ENCODE assay signal across 30 mouse cellular contexts in genomic region chr4:8984059-8984606, GRCm38 (mm10).
DNase-seq lines count a peak whose midpoint lies in the region; ATAC-seq and TF ChIP-seq lines count a peak whose summit lies in the region.
"Had no signal": no experiment of that assay in that cellular context is flagged by ENCODE, and none has a peak within 500 bp of the region (broad histone marks: within the 10 kb centered on the region; RNA-seq: fewer than 3 reads in every experiment).

No protein-coding gene starts in this region.

- TF ChIP-seq CTCF in intestine, postnatal 0 days (IDR thresholded peaks at IDR 0.05; ENCODE audit: low read depth): no peak
- TF ChIP-seq CTCF in lung, postnatal 0 days (IDR thresholded peaks at IDR 0.05): no peak
- no peak for TF ChIP-seq CTCF in stomach, postnatal 0 days (IDR thresholded peaks at IDR 0.05; ENCODE audit: low read depth)

- no peaks in the 10 kb centered on the region for H3K9me3 ChIP-seq in intestine, embryonic 16.5 days (ENCODE audit: control insufficient read depth, low read length)
- no peaks in the 10 kb centered on the region for H3K9me3 ChIP-seq in intestine, postnatal 0 days (ENCODE audit: control insufficient read depth)
- no peaks in the 10 kb centered on the region for H3K9me3 ChIP-seq in lung, embryonic 15.5 days
- no peaks in the 10 kb centered on the region for H3K9me3 ChIP-seq in lung, postnatal 0 days (ENCODE audit: low read length)
- H3K9me3 ChIP-seq in stomach, postnatal 0 days (ENCODE audit: control insufficient read depth, low read length): no peaks in the 10 kb centered on the region
- H3K9me3 ChIP-seq: embryonic facial prominence, embryonic 13.5 days; embryonic facial prominence, embryonic 15.5 days; forebrain, embryonic 10.5 days; forebrain, embryonic 12.5 days; G1E had no signal

- no peak overlapping the region for H3K9ac ChIP-seq in intestine, embryonic 16.5 days (ENCODE audit: low read depth, low read length)
- no peak overlapping the region for H3K9ac ChIP-seq in intestine, postnatal 0 days (ENCODE audit: low read depth, low read length)
- no peak overlapping the region for H3K9ac ChIP-seq in lung, embryonic 15.5 days
- H3K9ac ChIP-seq in lung, postnatal 0 days (replicated peaks; ENCODE audit: low read depth): no peak overlapping the region
- H3K9ac ChIP-seq in stomach, postnatal 0 days (ENCODE audit: low read length): no peak overlapping the region
- H3K9ac ChIP-seq: embryonic facial prominence, embryonic 13.5 days; embryonic facial prominence, embryonic 15.5 days; forebrain, embryonic 12.5 days had no signal

- no peaks in the 10 kb centered on the region for H3K27me3 ChIP-seq in intestine, embryonic 16.5 days (replicated peaks; ENCODE audit: control insufficient read depth, insufficient read depth, low read length)
- no peaks in the 10 kb centered on the region for H3K27me3 ChIP-seq in intestine, postnatal 0 days (replicated peaks; ENCODE audit: control insufficient read depth, insufficient read depth, low read length)
- H3K27me3 ChIP-seq in lung, embryonic 15.5 days: peaks cover 7% of the 10 kb centered on the region; the same call in 1 of the 2 replicates
- no peaks in the 10 kb centered on the region for H3K27me3 ChIP-seq in lung, postnatal 0 days (replicated peaks; ENCODE audit: insufficient read depth, low read length)
- no peaks in the 10 kb centered on the region for H3K27me3 ChIP-seq in stomach, postnatal 0 days (ENCODE audit: control insufficient read depth, insufficient read depth, low read length)
- H3K27me3 ChIP-seq: CH12.LX, Patski had no signal

- ATAC-seq in intestine, embryonic 16.5 days: peak; percentile 33; the same call in 1 of the 2 replicates
- ATAC-seq in intestine, postnatal 0 days: no peak
- peak; percentile 81; the same call in 1 of the 2 replicates for ATAC-seq in lung, embryonic 15.5 days (ENCODE audit: borderline replicate concordance, extremely low read depth, low FRiP score, low TSS enrichment)
- ATAC-seq in lung, postnatal 0 days: no peak
- ATAC-seq in stomach, postnatal 0 days (ENCODE audit: low FRiP score, low TSS enrichment): peak; percentile 72
- ATAC-seq: activated CD4-positive, CD25-positive, alpha-beta regulatory T cell, adult 4 months; CD4-positive, CD25-positive, alpha-beta regulatory T cell, adult 4 months; forebrain, embryonic 14.5 days; Patski had no signal

- no peak overlapping the region for H3K4me2 ChIP-seq in intestine, embryonic 16.5 days (ENCODE audit: low read depth, low read length)
- no peak overlapping the region for H3K4me2 ChIP-seq in intestine, postnatal 0 days (replicated peaks; ENCODE audit: low read depth)
- no peak overlapping the region for H3K4me2 ChIP-seq in lung, embryonic 15.5 days
- H3K4me2 ChIP-seq in lung, postnatal 0 days (replicated peaks; ENCODE audit: low read depth, low read length): no peak overlapping the region
- no peak overlapping the region for H3K4me2 ChIP-seq in stomach, postnatal 0 days (replicated peaks; ENCODE audit: low read depth)
- H3K4me2 ChIP-seq: embryonic facial prominence, embryonic 13.5 days; embryonic facial prominence, embryonic 15.5 days; forebrain, embryonic 12.5 days had no signal

- no peak overlapping the region for H3K27ac ChIP-seq in intestine, embryonic 16.5 days (ENCODE audit: low read length)
- H3K27ac ChIP-seq in intestine, postnatal 0 days (ENCODE audit: low read depth, low read length): no peak overlapping the region
- H3K27ac ChIP-seq in lung, embryonic 15.5 days: no peak overlapping the region
- H3K27ac ChIP-seq in lung, postnatal 0 days (ENCODE audit: low read length): no peak overlapping the region
- no peak overlapping the region for H3K27ac ChIP-seq in stomach, postnatal 0 days (replicated peaks)
- H3K27ac ChIP-seq: embryonic facial prominence, embryonic 13.5 days; embryonic facial prominence, embryonic 15.5 days; forebrain, embryonic 10.5 days; forebrain, embryonic 12.5 days had no signal

- H3K4me1 ChIP-seq in intestine, embryonic 16.5 days (ENCODE audit: control insufficient read depth, insufficient read depth, low read length): peaks cover 6% of the 10 kb centered on the region; the same call in 1 of the 2 replicates
- H3K4me1 ChIP-seq in intestine, postnatal 0 days (replicated peaks; ENCODE audit: control insufficient read depth, insufficient read depth, low read length): no peaks in the 10 kb centered on the region
- peaks cover 33% of the 10 kb centered on the region for H3K4me1 ChIP-seq in lung, embryonic 15.5 days
- no peaks in the 10 kb centered on the region for H3K4me1 ChIP-seq in lung, postnatal 0 days (ENCODE audit: insufficient read depth, low read depth, low read length)
- H3K4me1 ChIP-seq in stomach, postnatal 0 days (replicated peaks; ENCODE audit: control insufficient read depth, insufficient read depth): 0 out of 2 replicates have a peak, but pooled peaks cover 2% of the 10 kb centered on the region

- H3K36me3 ChIP-seq in intestine, embryonic 16.5 days (ENCODE audit: control insufficient read depth, insufficient read depth, low read length): no peaks in the 10 kb centered on the region
- H3K36me3 ChIP-seq in intestine, postnatal 0 days (ENCODE audit: control insufficient read depth, insufficient read depth): no peaks in the 10 kb centered on the region
- no peaks in the 10 kb centered on the region for H3K36me3 ChIP-seq in lung, embryonic 15.5 days
- no peaks in the 10 kb centered on the region for H3K36me3 ChIP-seq in lung, postnatal 0 days (ENCODE audit: insufficient read depth, low read length)
- H3K36me3 ChIP-seq in stomach, postnatal 0 days (ENCODE audit: control insufficient read depth, insufficient read depth, low read length): no peaks in the 10 kb centered on the region
- H3K36me3 ChIP-seq: embryonic facial prominence, embryonic 13.5 days; embryonic facial prominence, embryonic 15.5 days; forebrain, embryonic 10.5 days; forebrain, embryonic 12.5 days; G1E had no signal

- no peak overlapping the region for H3K4me3 ChIP-seq in intestine, embryonic 16.5 days (ENCODE audit: low read length)
- H3K4me3 ChIP-seq in intestine, postnatal 0 days (ENCODE audit: low read depth, low read length): no peak overlapping the region
- no peak overlapping the region for H3K4me3 ChIP-seq in lung, embryonic 15.5 days
- H3K4me3 ChIP-seq in lung, postnatal 0 days (ENCODE audit: low read depth, low read length): no peak overlapping the region
- H3K4me3 ChIP-seq in stomach, postnatal 0 days (ENCODE audit: low read depth, low read length): no peak overlapping the region
- H3K4me3 ChIP-seq: embryonic facial prominence, embryonic 13.5 days; embryonic facial prominence, embryonic 15.5 days; erythroblast, embryonic 14.5 days; forebrain, embryonic 10.5 days; forebrain, embryonic 12.5 days had no signal

- no peak for DNase-seq in lung, adult 18-20 months
- DNase-seq in lung, postnatal 0 days (ENCODE audit: low spot score): peak; percentile 36
- DNase-seq in lung, postnatal 14 days: no peak
- DNase-seq in stomach, postnatal 0 days (ENCODE audit: low spot score): no peak
- DNase-seq in adrenal gland, adult (ENCODE audit: inconsistent age in 2 of 2, low spot score in 1 of 2): no peak
- DNase-seq: adrenal gland, adult 2 months; adrenal gland, postnatal 10 days; adrenal gland, postnatal 25 days; B cell, adult 2 months; cerebellum, adult 11 months; cerebellum, adult 18-20 months; cerebellum, adult 8-10 months; cerebellum, adult 9-11 months; cerebellum, postnatal 14 days; cerebellum, postnatal 36 days; embryo, embryonic 11 days had no signal

- no peak for TF ChIP-seq EP300 in lung, postnatal 0 days (IDR thresholded peaks at IDR 0.05)
- no peak for TF ChIP-seq EP300 in stomach, postnatal 0 days (optimal IDR thresholded peaks at IDR 0.05)

- 67% methylated on average over 5 of the region's 5 CpGs for WGBS in intestine, embryonic 16.5 days
- 69% methylated on average over 5 of the region's 5 CpGs for WGBS in intestine, postnatal 0 days
- 38% methylated on average over 5 of the region's 5 CpGs for WGBS in lung, embryonic 15.5 days
- WGBS in lung, postnatal 0 days: 54% methylated on average over 5 of the region's 5 CpGs
- 63% methylated on average over 5 of the region's 5 CpGs for WGBS in stomach, postnatal 0 days

Comparison
In these comparisons a context has a peak if more than half of its experiments do, and no peak if none do; other contexts are left out.
1. ATAC-seq: peak in intestine, embryonic 16.5 days (single experiment), lung, embryonic 15.5 days (single experiment) and stomach, postnatal 0 days (single experiment); none in intestine, postnatal 0 days (single experiment) and lung, postnatal 0 days (single experiment).